Mouse (Mus musculus) myocyte (in vitro differentiated cells): Measurements from ENCODE around the gene Slc25a41. TPM values are rescaled to one million over a fixed set of nuclear protein-coding genes. Genes with fewer than 3 reads are reported as not detected.
A peak's percentile ranks its signal among the peaks of the same experiment; 100 is the strongest.

Source experiments
- H3K27me3 ChIP-seq: one replicate; pipeline ENCODE4 v1.6.1; 2011; ENCODE audit not compliant: control insufficient read depth, insufficient read depth, insufficient read length
- H3K36me3 ChIP-seq: one replicate; pipeline ENCODE4 v1.6.1; 2011; ENCODE audit not compliant: control insufficient read depth, insufficient read depth
- H3K4me2 ChIP-seq: one replicate; pipeline ENCODE4 v1.6.1; 2011; ENCODE audit warnings: low read depth, control low read depth
- H3K4me3 ChIP-seq: one replicate; pipeline ENCODE4 v1.5.1; 2011; ENCODE audit warnings: mild to moderate bottlenecking, control low read depth, moderate library complexity
- H3K79me2 ChIP-seq: one replicate; pipeline ENCODE4 v1.6.1; 2011; ENCODE audit not compliant: control insufficient read depth, insufficient read depth
- H3ac ChIP-seq: one replicate; pipeline ENCODE4 v1.6.1; 2011; ENCODE audit not compliant: control insufficient read depth, insufficient read length
- CEBPB ChIP-seq: IDR thresholded peaks from 2 replicates; pipeline ENCODE4 v1.6.1; 2011; ENCODE audit warnings: mild to moderate bottlenecking, moderate library complexity; ENCODE audit not compliant: poor library complexity, insufficient read depth, severe bottlenecking
- E2F4 ChIP-seq: IDR thresholded peaks from one replicate; pipeline ENCODE4 v1.6.1; 2011; ENCODE audit warnings: mild to moderate bottlenecking, control low read depth, moderate library complexity; ENCODE audit not compliant: insufficient read depth
- MAX ChIP-seq: IDR thresholded peaks from one replicate; pipeline ENCODE4 v1.6.1; 2011; ENCODE audit warnings: low read depth, mild to moderate bottlenecking, control low read depth
- MYOD1 ChIP-seq, 3 experiments: IDR thresholded peaks; one replicate each; pipeline ENCODE4 v1.6.1; 2011; ENCODE audit warnings: control low read depth in 2 of 3, low read depth in 2 of 3, mild to moderate bottlenecking in 2 of 3, moderate library complexity in 1 of 3; ENCODE audit not compliant: insufficient read length in 2 of 3, control insufficient read depth in 1 of 3
- MYOG ChIP-seq, 3 experiments: IDR thresholded peaks; one replicate each; pipeline ENCODE4 v1.6.1; 2011; ENCODE audit warnings: control low read depth in 2 of 3, low read depth in 2 of 3, mild to moderate bottlenecking in 2 of 3; ENCODE audit not compliant: insufficient read length in 2 of 3, control insufficient read depth in 1 of 3, insufficient read depth in 1 of 3
- POLR2A ChIP-seq: IDR thresholded peaks from one replicate; pipeline ENCODE4 v1.6.1; 2011; ENCODE audit warnings: low read depth, mild to moderate bottlenecking, control low read depth, moderate library complexity; ENCODE audit not compliant: insufficient read length
- POLR2AphosphoS2 ChIP-seq: IDR thresholded peaks from one replicate; pipeline ENCODE4 v1.6.1; 2011; ENCODE audit warnings: low read depth, control low read depth; ENCODE audit not compliant: insufficient read length
- REST ChIP-seq: IDR thresholded peaks from one replicate; pipeline ENCODE4 v1.6.1; 2011; ENCODE audit warnings: mild to moderate bottlenecking, control low read depth, moderate library complexity; ENCODE audit not compliant: insufficient read depth, insufficient read length
- SRF ChIP-seq: IDR thresholded peaks from one replicate; pipeline ENCODE4 v1.6.1; 2011; ENCODE audit warnings: low read depth; ENCODE audit not compliant: control insufficient read depth, insufficient read length
- TCF12 ChIP-seq: IDR thresholded peaks from one replicate; pipeline ENCODE4 v1.6.1; 2011; ENCODE audit warnings: mild to moderate bottlenecking, control low read depth; ENCODE audit not compliant: poor library complexity, insufficient read depth, severe bottlenecking
- TCF3 ChIP-seq: IDR thresholded peaks from one replicate; pipeline ENCODE4 v1.6.1; 2011; ENCODE audit warnings: low read depth, control low read depth; ENCODE audit not compliant: insufficient read length
- USF1 ChIP-seq: IDR thresholded peaks from one replicate; pipeline ENCODE4 v1.6.1; 2011; ENCODE audit warnings: low read depth, mild to moderate bottlenecking, control low read depth, moderate library complexity
- polyA plus RNA-seq: library from polyadenylated mRNA; unstranded; fragments of >200 nt; fragmentation: generic; extraction: Trizol; gene quantifications from one replicate; pipeline ENCODE4 v1.2.1, GENCODE M21; 2012; ENCODE audit warnings: missing spikeins

Gene Slc25a41
- polyA plus RNA-seq, 1 experiment, result not detected

DNA sequence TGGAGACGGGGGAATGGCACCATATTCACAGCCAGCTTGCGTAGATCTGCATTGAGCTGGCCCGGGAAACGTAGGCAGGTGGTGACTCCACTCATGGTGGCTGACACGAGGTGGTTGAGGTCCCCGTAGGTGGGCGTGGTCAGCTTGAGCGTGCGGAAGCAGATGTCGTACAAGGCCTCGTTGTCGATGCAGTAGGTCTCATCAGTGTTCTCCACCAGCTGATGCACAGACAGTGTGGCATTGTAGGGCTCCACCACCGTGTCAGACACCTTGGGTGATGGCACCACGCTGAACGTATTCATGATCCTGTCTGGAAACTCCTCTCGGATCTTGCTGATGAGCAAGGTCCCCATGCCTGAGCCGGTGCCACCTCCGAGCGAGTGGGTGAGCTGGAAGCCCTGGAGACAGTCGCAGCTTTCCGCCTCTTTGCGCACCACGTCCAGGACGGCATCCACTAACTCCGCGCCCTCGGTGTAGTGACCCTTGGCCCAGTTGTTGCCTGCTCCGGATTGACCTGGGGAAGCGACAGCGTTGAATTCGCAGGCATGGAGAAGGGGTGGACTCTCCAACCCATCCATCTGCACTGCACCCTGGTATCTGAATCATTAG is 39.9 kb upstream of the Slc25a41 start:
- Histone ChIP-seq H3K27me3 (peaks cover 38% of the 10 kb centered on the region), H3ac (no peak overlapping the region), H3K36me3 (no peaks in the 10 kb centered on the region), H3K4me3 (no peak overlapping the region), H3K4me2 (no peak overlapping the region), H3K79me2 (no peaks in the 10 kb centered on the region)
- TF ChIP-seq SRF (no peak), MYOG (IDR thresholded peaks at IDR 0.05; ENCODE audit: control insufficient read depth in 1 of 3, insufficient read depth in 1 of 3, insufficient read length in 2 of 3, low read depth in 2 of 3) (no peak), POLR2AphosphoS2 (no peak)

DNA sequence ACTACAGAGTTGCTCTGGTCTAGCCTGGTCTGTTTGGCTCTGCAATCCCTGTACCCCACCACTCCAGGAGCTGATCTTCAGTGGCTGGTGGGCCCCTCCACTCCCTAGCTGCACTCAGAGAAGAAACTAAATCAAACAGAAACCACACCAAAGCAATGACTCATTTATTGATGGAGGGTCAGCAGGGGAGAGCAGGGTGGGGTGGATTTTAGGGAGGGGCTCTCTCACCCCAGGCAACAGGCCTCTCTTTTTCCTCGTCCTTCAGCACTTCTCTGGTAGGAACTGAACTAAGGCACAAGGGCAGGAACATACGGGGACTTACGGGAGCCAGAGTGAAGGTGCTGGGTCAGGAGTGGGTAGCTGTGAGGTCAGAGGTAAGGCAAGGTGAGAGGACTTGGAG is 38.5 kb upstream of the Slc25a41 start:
- no peak overlapping the region for H3K4me2 ChIP-seq
- H3K27me3 ChIP-seq, result peaks cover 42% of the 10 kb centered on the region
- H3K79me2 ChIP-seq, result no peaks in the 10 kb centered on the region
- no peaks in the 10 kb centered on the region for H3K36me3 ChIP-seq
- H3ac ChIP-seq, result no peak overlapping the region
- H3K4me3 ChIP-seq, result no peak overlapping the region
- TF ChIP-seq POLR2AphosphoS2 (no peak), E2F4 (no peak), CEBPB (no peak), USF1 (no peak), REST (no peak), TCF12 (no peak), MYOD1 (IDR thresholded peaks at IDR 0.05; ENCODE audit: control insufficient read depth in 1 of 3, insufficient read length in 2 of 3, low read depth in 2 of 3) (no peak), MAX (no peak), TCF3 (no peak), POLR2A (no peak), MYOG (IDR thresholded peaks at IDR 0.05; ENCODE audit: control insufficient read depth in 1 of 3, insufficient read depth in 1 of 3, insufficient read length in 2 of 3, low read depth in 2 of 3) (no peak), SRF (no peak)

- TF ChIP-seq POLR2A (no peak), POLR2AphosphoS2 (no peak), TCF12 (no peak), CEBPB (no peak), E2F4 (no peak), USF1 (no peak), MYOG (IDR thresholded peaks at IDR 0.05; ENCODE audit: control insufficient read depth in 1 of 3, insufficient read depth in 1 of 3, insufficient read length in 2 of 3, low read depth in 2 of 3) (no peak), TCF3 (no peak), SRF (no peak)
- Histone ChIP-seq H3K79me2 (no peaks in the 10 kb centered on the region), H3K27me3 (peaks cover 38% of the 10 kb centered on the region), H3K36me3 (no peaks in the 10 kb centered on the region), H3K4me3 (no peak within 1 kb of the TSS), H3ac (no peak within 1 kb of the TSS), H3K4me2 (no peak within 1 kb of the TSS)
These were observed 36.9 kb upstream of the Slc25a41 start, which contains the start of gene Dennd1c for GRCm38 (mm10) chr17:57078336-57078735. Dennd1c (minus strand) TSS chr17:57078514.

DNA sequence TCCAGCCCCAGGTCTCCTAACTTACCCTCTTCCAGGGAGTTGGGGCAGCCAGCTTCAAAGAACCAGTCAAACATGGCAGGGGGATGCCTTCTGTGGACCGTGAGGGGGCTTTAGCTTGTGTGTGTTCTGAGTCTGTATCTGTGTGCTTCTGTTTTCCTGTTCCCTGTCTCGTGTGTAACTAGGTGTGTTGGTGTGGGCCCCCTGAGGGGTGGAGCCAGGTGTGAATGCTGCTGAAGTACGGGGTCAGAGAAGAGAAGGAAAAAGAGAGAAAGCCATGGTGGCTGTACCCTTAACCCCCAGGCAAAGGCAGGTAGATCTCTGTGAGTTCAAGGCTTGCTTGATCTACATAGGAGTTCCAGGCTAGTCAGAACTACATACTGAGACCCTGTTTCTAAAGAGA is 35.5 kb upstream of the Slc25a41 start:
- TF ChIP-seq SRF (no peak), MYOD1 (IDR thresholded peaks at IDR 0.05; ENCODE audit: control insufficient read depth in 1 of 3, insufficient read length in 2 of 3, low read depth in 2 of 3) (no peak)
- no peak overlapping the region for H3K4me3 ChIP-seq
- H3K4me2 ChIP-seq, result no peak overlapping the region
- peaks cover 46% of the 10 kb centered on the region for H3K27me3 ChIP-seq
- no peaks in the 10 kb centered on the region for H3K36me3 ChIP-seq
- H3K79me2 ChIP-seq, result no peaks in the 10 kb centered on the region
- H3ac ChIP-seq, result no peak overlapping the region

DNA sequence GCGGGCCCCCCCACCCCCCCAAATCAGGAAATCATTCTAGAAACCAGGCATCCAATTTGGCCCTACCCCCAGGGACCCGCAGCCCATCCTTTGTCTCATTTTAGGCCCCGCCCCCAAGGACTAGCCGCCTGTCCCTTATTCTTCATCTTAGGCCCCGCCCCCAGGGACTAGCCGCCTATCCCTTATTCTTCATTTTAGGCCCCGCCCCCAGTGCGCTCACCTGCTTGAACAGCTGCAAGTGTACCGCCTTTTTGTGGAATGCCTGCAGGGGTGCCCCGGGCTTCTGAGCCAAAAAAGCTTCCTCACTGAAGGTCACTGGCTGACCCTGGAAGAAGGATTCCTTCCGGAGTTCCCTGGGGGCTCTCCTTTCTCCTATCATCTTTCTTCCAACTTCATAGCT is 29.2 kb upstream of the Slc25a41 start:
- no peak overlapping the region for H3ac ChIP-seq
- TF ChIP-seq POLR2A, result no peak
- TF ChIP-seq SRF, result no peak
- TF ChIP-seq MYOG (IDR thresholded peaks at IDR 0.05; ENCODE audit: control insufficient read depth in 1 of 3, insufficient read depth in 1 of 3, insufficient read length in 2 of 3, low read depth in 2 of 3), result peak in 1 of 3 experiments; percentile 53
- no peak for TF ChIP-seq TCF3
- no peak for TF ChIP-seq TCF12
- TF ChIP-seq MAX, result no peak
- TF ChIP-seq USF1, result no peak
- no peak for TF ChIP-seq E2F4
- TF ChIP-seq REST, result no peak
- peak in 1 of 3 experiments; percentile 9 for TF ChIP-seq MYOD1 (IDR thresholded peaks at IDR 0.05; ENCODE audit: control insufficient read depth in 1 of 3, insufficient read length in 2 of 3, low read depth in 2 of 3)
- TF ChIP-seq CEBPB, result no peak
- no peak for TF ChIP-seq POLR2AphosphoS2
- H3K4me2 ChIP-seq, result no peak overlapping the region
- peaks cover 66% of the 10 kb centered on the region for H3K27me3 ChIP-seq
- H3K4me3 ChIP-seq, result no peak overlapping the region
- H3K79me2 ChIP-seq, result no peaks in the 10 kb centered on the region
- no peaks in the 10 kb centered on the region for H3K36me3 ChIP-seq
